Mouse (Mus musculus): ENCODE data around the gene Lmntd1. TPM values are rescaled to one million over a fixed set of nuclear protein-coding genes. Genes with fewer than 3 reads are reported as not detected.
A peak's percentile ranks its signal among the peaks of the same experiment; 100 is the strongest.

The Lmntd1 gene
- polyA plus RNA-seq, 1 experiment from 2014 or later = 0.20 TPM

DNA sequence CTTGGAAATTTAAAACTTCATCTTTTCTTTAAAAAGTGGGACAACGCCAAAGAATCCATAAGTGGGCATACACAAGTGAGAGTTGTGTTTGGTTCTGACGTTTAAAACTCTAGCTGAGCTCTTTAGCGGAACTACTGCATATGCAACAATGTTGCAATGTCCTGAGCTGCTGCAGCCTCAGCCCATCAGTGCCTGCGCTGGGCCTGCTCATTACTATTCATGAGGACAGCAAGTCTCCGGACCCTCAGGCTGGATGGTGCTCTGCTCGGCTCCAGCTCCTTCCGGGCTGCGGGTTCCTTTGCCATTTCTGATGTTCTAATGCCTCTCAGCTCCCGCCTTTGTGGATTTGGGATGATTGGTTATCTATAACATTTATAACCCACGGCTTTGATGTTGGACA lies 97.1 kb downstream of the Lmntd1 start:
- Histone ChIP-seq H3K4me3 (ENCODE audit: low read depth, low read length) (no peak overlapping the region), H3K27me3 (ENCODE audit: control insufficient read depth, insufficient read depth, low read length) (no peaks in the 10 kb centered on the region; the same call in 1 of the 2 replicates), H3K27ac (replicated peaks; ENCODE audit: low read depth, low read length) (no peak overlapping the region), H3K9ac (replicated peaks; ENCODE audit: low read length) (no peak overlapping the region), H3K9me3 (replicated peaks; ENCODE audit: control insufficient read depth, low read length) (no peaks in the 10 kb centered on the region), H3K4me1 (ENCODE audit: control insufficient read depth, insufficient read depth, low read length) (no peaks in the 10 kb centered on the region), H3K36me3 (replicated peaks; ENCODE audit: control insufficient read depth, insufficient read depth, low read depth, low read length) (no peaks in the 10 kb centered on the region), H3K4me2 (ENCODE audit: low read depth, low read length) (no peak overlapping the region)
- WGBS = 46% methylated on average over 10 of the region's 10 CpGs
- no peak for ATAC-seq (replicated peaks; ENCODE audit: insufficient number of reproducible peaks, low FRiP score, low TSS enrichment, low read depth)
- no peak for DNase-seq (ENCODE audit: low spot score)

DNA sequence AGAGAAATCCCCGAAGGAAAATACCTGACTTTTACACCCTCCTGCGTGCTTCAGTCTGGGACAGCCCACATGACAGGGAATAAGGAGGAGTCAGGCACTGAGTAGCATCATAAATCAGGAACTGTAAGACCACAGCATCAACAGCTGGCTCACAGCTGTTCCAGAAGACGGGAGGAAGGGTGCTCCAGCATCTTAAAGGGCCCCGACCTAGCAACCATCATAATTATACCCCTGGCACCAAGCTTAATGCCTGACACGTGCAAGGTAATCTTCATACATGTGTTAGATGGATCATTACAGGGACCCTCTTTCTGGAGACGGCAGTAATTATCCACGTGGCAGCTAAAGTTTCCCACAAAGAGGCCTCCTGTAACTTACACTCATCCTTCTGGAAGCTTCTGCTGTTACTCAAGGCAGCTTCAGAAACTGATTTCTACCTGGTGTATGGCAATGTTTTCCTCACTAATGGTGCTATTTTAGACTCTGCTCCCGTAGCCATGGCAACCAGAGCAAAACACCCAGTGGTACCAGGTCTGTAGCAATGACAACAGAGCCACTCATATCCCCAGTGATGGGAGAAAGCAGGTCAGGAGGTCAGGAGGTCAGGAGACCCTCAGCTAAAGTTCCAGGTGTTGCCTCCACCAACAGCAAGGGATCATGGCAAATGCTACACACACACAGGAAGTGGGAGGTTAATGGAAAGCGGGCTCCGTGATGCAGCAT lies 98.1 kb downstream of the Lmntd1 start:
- H3K9ac ChIP-seq (replicated peaks; ENCODE audit: low read length) = no peak overlapping the region
- WGBS = 39% methylated on average over 10 of the region's 10 CpGs

DNA sequence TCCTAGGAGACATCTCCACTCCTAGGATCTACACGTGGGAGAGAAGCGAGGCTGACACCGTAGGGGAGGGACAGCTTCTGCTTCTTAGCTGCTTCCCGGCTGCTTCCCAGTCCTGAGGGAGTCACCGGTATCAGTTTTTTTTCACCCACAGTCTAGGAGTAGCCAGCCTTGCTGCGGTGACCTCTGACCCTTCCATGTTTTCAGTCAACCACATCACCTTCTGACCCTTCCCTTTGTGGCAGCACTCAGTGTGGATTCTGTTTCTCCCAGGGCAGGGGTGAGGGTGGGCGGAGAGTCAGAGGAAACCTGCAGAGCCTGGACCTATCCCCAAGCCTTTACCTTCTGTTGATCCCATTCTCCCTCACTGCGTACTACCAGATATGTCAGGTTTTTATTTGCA lies 102.9 kb downstream of the Lmntd1 start:
- Histone ChIP-seq H3K27me3 (ENCODE audit: control insufficient read depth, insufficient read depth, low read length) (no peaks in the 10 kb centered on the region; the same call in 1 of the 2 replicates), H3K9me3 (replicated peaks; ENCODE audit: control insufficient read depth, low read length) (no peaks in the 10 kb centered on the region), H3K27ac (replicated peaks; ENCODE audit: low read depth, low read length) (no peak overlapping the region), H3K4me1 (ENCODE audit: control insufficient read depth, insufficient read depth, low read length) (no peaks in the 10 kb centered on the region), H3K36me3 (replicated peaks; ENCODE audit: control insufficient read depth, insufficient read depth, low read depth, low read length) (no peaks in the 10 kb centered on the region), H3K9ac (replicated peaks; ENCODE audit: low read length) (no peak overlapping the region), H3K4me3 (ENCODE audit: low read depth, low read length) (no peak overlapping the region), H3K4me2 (ENCODE audit: low read depth, low read length) (no peak overlapping the region)
- DNase-seq (ENCODE audit: low spot score) (no peak), ATAC-seq (replicated peaks; ENCODE audit: insufficient number of reproducible peaks, low FRiP score, low TSS enrichment, low read depth) (no peak)
- 21% methylated on average over 8 of the region's 8 CpGs for WGBS

More for the DNA sequence above, 98.1 kb downstream of the Lmntd1 start:
- Histone ChIP-seq H3K4me1 (ENCODE audit: control insufficient read depth, insufficient read depth, low read length) (no peaks in the 10 kb centered on the region), H3K27me3 (ENCODE audit: control insufficient read depth, insufficient read depth, low read length) (no peaks in the 10 kb centered on the region; the same call in 1 of the 2 replicates), H3K4me3 (ENCODE audit: low read depth, low read length) (no peak overlapping the region), H3K9me3 (replicated peaks; ENCODE audit: control insufficient read depth, low read length) (no peaks in the 10 kb centered on the region), H3K36me3 (replicated peaks; ENCODE audit: control insufficient read depth, insufficient read depth, low read depth, low read length) (no peaks in the 10 kb centered on the region), H3K4me2 (ENCODE audit: low read depth, low read length) (no peak overlapping the region), H3K27ac (replicated peaks; ENCODE audit: low read depth, low read length) (no peak overlapping the region)
- DNase-seq (ENCODE audit: low spot score) (peak; percentile 56), ATAC-seq (replicated peaks; ENCODE audit: insufficient number of reproducible peaks, low FRiP score, low TSS enrichment, low read depth) (peak; percentile 51; the same call in 1 of the 2 replicates)

DNA sequence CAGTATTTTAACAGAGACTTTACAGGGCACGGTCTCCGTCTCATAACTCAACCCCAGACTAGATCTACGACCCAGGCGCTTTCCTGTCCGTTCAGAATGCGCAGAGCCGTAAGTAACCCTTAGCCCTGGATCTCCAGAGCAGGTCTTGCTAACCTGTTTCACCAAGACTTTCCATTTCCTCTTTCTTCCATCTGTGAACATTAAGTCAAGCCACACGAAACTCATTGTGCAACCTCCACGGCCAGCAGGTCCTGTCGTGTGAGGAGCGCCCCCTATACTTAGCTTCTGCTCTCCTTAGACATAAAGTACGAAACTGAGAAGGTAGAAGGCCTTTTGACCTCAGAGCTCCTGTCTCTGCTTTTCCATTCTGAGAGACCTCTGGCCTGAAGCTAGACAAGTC lies 105.3 kb downstream of the Lmntd1 start:
- Histone ChIP-seq H3K27ac (replicated peaks; ENCODE audit: low read depth, low read length) (no peak overlapping the region), H3K9me3 (replicated peaks; ENCODE audit: control insufficient read depth, low read length) (no peaks in the 10 kb centered on the region), H3K4me3 (ENCODE audit: low read depth, low read length) (no peak overlapping the region), H3K4me2 (ENCODE audit: low read depth, low read length) (no peak overlapping the region), H3K9ac (replicated peaks; ENCODE audit: low read length) (no peak overlapping the region), H3K4me1 (ENCODE audit: control insufficient read depth, insufficient read depth, low read length) (no peaks in the 10 kb centered on the region), H3K36me3 (replicated peaks; ENCODE audit: control insufficient read depth, insufficient read depth, low read depth, low read length) (no peaks in the 10 kb centered on the region), H3K27me3 (ENCODE audit: control insufficient read depth, insufficient read depth, low read length) (no peaks in the 10 kb centered on the region)
- WGBS = 88% methylated on average over 12 of the region's 12 CpGs
- DNase-seq (ENCODE audit: low spot score) (no peak), ATAC-seq (replicated peaks; ENCODE audit: insufficient number of reproducible peaks, low FRiP score, low TSS enrichment, low read depth) (no peak)

DNA sequence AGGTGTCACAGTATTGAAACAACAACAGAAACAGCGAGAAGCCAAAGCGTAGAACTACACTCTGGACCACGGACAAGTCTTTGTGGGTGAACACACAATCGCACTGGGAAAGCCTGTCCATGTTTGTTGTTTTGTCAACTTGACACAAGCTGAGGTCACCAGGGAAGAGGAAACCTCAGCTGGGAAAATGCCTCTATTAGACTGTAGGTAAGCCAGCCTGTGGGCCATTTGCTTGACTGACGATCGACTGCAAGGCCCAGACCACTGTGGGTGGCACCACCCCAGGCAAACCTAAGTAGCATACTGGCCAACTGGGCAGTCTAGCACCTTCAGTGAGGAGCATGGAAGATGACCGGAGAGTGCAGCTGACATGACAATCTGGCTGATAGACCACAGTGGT lies 112.4 kb downstream of the Lmntd1 start:
- Histone ChIP-seq H3K4me3 (ENCODE audit: low read depth, low read length) (no peak overlapping the region), H3K9me3 (replicated peaks; ENCODE audit: control insufficient read depth, low read length) (no peaks in the 10 kb centered on the region), H3K4me2 (ENCODE audit: low read depth, low read length) (no peak overlapping the region), H3K9ac (replicated peaks; ENCODE audit: low read length) (no peak overlapping the region), H3K36me3 (replicated peaks; ENCODE audit: control insufficient read depth, insufficient read depth, low read depth, low read length) (no peaks in the 10 kb centered on the region), H3K27me3 (ENCODE audit: control insufficient read depth, insufficient read depth, low read length) (no peaks in the 10 kb centered on the region), H3K27ac (replicated peaks; ENCODE audit: low read depth, low read length) (no peak overlapping the region), H3K4me1 (ENCODE audit: control insufficient read depth, insufficient read depth, low read length) (no peaks in the 10 kb centered on the region)
- ATAC-seq (replicated peaks; ENCODE audit: insufficient number of reproducible peaks, low FRiP score, low TSS enrichment, low read depth) = no peak
- 89% methylated on average over 7 of the region's 7 CpGs for WGBS
- no peak for DNase-seq (ENCODE audit: low spot score)

DNA sequence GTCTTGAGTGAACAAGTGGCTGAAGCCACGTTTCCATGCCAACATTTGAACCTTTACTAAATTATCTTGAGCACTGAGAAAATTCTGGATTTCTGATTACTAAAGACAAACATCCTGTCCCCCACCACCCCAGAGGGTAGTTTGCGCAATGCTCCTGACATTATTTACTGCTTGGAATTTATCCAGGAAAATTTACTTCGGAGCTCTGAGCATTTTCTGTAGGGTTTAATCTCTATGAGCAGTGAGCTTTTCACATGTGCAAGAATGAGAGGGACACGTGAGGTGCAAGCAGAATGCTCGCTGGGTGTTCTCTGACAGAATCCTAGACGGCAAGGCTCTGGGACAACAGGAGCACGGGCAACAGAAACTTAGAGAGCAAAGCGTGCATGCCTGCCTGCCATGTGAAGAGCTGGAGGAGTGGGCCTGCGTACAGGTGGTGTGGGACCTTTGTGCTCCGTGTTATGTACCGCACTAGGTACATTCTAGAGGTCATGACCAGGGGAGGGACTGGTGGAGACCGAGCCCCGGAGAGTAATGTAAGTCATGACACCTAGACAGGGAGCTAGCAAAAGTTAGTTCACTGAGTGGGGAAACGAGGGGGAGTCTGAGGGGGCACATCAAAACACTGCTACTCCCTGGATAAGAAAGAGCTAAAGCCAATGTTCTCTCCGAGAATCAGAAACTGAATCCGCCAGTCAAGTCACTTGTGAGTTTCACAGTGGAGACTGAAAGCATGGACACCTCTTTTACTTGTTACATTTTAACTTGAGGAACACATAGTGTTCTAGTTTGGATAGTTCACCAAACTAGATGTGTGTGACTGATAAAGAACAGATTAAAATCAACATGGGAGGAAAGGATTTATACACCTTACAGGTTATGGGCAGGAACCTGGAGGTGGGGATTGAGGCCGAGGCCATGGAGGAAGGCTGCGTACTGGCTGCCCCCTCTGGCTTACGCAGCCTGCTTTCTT lies 114.3 kb downstream of the Lmntd1 start:
- ATAC-seq (replicated peaks; ENCODE audit: insufficient number of reproducible peaks, low FRiP score, low TSS enrichment, low read depth) = no peak
- no peaks in the 10 kb centered on the region for H3K4me1 ChIP-seq (ENCODE audit: control insufficient read depth, insufficient read depth, low read length)
- H3K27me3 ChIP-seq (ENCODE audit: control insufficient read depth, insufficient read depth, low read length) = no peaks in the 10 kb centered on the region
- H3K27ac ChIP-seq (replicated peaks; ENCODE audit: low read depth, low read length) = no peak overlapping the region
- H3K4me2 ChIP-seq (ENCODE audit: low read depth, low read length) = no peak overlapping the region
- WGBS = 84% methylated on average over 19 of the region's 19 CpGs
- no peak overlapping the region for H3K4me3 ChIP-seq (ENCODE audit: low read depth, low read length)
- no peak for DNase-seq (ENCODE audit: low spot score)
- H3K9ac ChIP-seq (replicated peaks; ENCODE audit: low read length) = no peak overlapping the region
- no peaks in the 10 kb centered on the region for H3K36me3 ChIP-seq (replicated peaks; ENCODE audit: control insufficient read depth, insufficient read depth, low read depth, low read length)
- H3K9me3 ChIP-seq (replicated peaks; ENCODE audit: control insufficient read depth, low read length) = no peaks in the 10 kb centered on the region

DNA sequence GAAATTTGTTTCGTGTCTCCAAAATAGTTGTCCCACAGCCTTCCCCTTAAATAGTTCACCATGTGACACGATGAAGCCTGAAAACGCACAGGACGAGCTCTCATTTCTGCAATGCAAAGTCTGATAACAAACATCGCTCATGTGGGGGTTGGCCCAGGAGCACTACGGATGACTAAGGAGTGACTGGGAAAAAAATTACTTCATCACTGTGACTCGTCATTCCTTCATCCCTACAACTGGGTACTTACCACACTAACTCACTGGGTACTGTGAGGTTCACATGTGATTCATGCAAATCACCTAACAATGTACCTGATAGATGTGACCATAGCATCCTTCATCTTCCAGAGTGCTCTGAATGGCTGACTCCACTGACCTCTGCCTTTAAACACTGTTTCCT lies 118.4 kb downstream of the Lmntd1 start:
- no peaks in the 10 kb centered on the region for H3K4me1 ChIP-seq (ENCODE audit: control insufficient read depth, insufficient read depth, low read length)
- WGBS = 94% methylated on average over 7 of the region's 7 CpGs

DNA sequence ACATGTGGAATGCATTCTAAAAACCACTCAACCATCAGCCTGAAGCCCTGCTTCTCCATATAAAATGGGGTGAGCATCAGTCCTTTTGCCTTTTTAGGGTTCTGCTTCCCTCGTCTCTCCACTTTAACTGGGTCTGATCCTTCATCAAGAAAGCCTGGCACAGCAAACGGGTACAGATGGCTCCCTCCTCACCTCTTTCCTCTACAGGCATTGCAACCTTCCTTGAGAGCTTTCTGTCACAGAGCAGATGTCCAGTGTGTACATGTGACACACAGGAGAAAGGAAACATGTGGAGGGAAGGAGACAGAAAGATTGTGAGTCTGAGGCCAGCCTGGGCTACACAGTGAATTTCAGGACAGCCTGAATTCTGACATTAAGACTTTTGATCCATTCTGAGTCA lies 125.9 kb downstream of the Lmntd1 start:
- H3K27me3 ChIP-seq (ENCODE audit: control insufficient read depth, insufficient read depth, low read length) = no peaks in the 10 kb centered on the region
- no peak overlapping the region for H3K27ac ChIP-seq (replicated peaks; ENCODE audit: low read depth, low read length)
- no peak overlapping the region for H3K9ac ChIP-seq (replicated peaks; ENCODE audit: low read length)
- WGBS = 83% methylated on average over 2 of the region's 2 CpGs
- DNase-seq (ENCODE audit: low spot score) (no peak), ATAC-seq (replicated peaks; ENCODE audit: insufficient number of reproducible peaks, low FRiP score, low TSS enrichment, low read depth) (no peak)
- no peak overlapping the region for H3K4me2 ChIP-seq (ENCODE audit: low read depth, low read length)
- no peak overlapping the region for H3K4me3 ChIP-seq (ENCODE audit: low read depth, low read length)
- H3K9me3 ChIP-seq (replicated peaks; ENCODE audit: control insufficient read depth, low read length) = no peaks in the 10 kb centered on the region
- H3K36me3 ChIP-seq (replicated peaks; ENCODE audit: control insufficient read depth, insufficient read depth, low read depth, low read length) = no peaks in the 10 kb centered on the region
- H3K4me1 ChIP-seq (ENCODE audit: control insufficient read depth, insufficient read depth, low read length) = 0 out of 2 replicates have a peak, but pooled peaks cover 2% of the 10 kb centered on the region

More for the DNA sequence above, 118.4 kb downstream of the Lmntd1 start:
- Histone ChIP-seq H3K27ac (replicated peaks; ENCODE audit: low read depth, low read length) (no peak overlapping the region), H3K4me2 (ENCODE audit: low read depth, low read length) (no peak overlapping the region), H3K4me3 (ENCODE audit: low read depth, low read length) (no peak overlapping the region), H3K9ac (replicated peaks; ENCODE audit: low read length) (no peak overlapping the region), H3K36me3 (replicated peaks; ENCODE audit: control insufficient read depth, insufficient read depth, low read depth, low read length) (no peaks in the 10 kb centered on the region), H3K9me3 (replicated peaks; ENCODE audit: control insufficient read depth, low read length) (no peaks in the 10 kb centered on the region), H3K27me3 (ENCODE audit: control insufficient read depth, insufficient read depth, low read length) (no peaks in the 10 kb centered on the region)
- ATAC-seq (replicated peaks; ENCODE audit: insufficient number of reproducible peaks, low FRiP score, low TSS enrichment, low read depth) (no peak), DNase-seq (ENCODE audit: low spot score) (no peak)

All from embryonic facial prominence, embryonic 11.5 days (tissue).